Mouse (Mus musculus): ENCODE results near the gene Dtl.

Dtl gene

GRCm38 (mm10) chr1:191579524-191579923 lies 4.2 kb upstream of the Dtl start:
- no peak for DNase-seq (ENCODE audit: low read depth)

GRCm38 (mm10) chr1:191574871-191575457 lies 380 bp downstream of the Dtl start:
- peak; percentile 71 for DNase-seq (ENCODE audit: low read depth)

- DNase-seq (ENCODE audit: low read depth), result no peak
These were observed 1.3 kb downstream of the Dtl start for GRCm38 (mm10) chr1:191573906-191574639.

- no peak for DNase-seq (ENCODE audit: low read depth)
These were observed 4.9 kb downstream of the Dtl start for GRCm38 (mm10) chr1:191570415-191570814.

- no peak for DNase-seq (ENCODE audit: low read depth)
These were observed 5.7 kb downstream of the Dtl start for GRCm38 (mm10) chr1:191569625-191570024.

GRCm38 (mm10) chr1:191567859-191568258 lies 7.5 kb downstream of the Dtl start:
- DNase-seq (ENCODE audit: low read depth), result no peak

GRCm38 (mm10) chr1:191562823-191563365 lies 12.4 kb downstream of the Dtl start:
- DNase-seq (ENCODE audit: low read depth), result no peak

GRCm38 (mm10) chr1:191559779-191560178 lies 15.6 kb downstream of the Dtl start:
- DNase-seq (ENCODE audit: low read depth), result no peak

- no peak for DNase-seq (ENCODE audit: low read depth)
These were observed 18.2 kb downstream of the Dtl start for GRCm38 (mm10) chr1:191557109-191557508.

GRCm38 (mm10) chr1:191550786-191551185 lies 24.6 kb downstream of the Dtl start:
- DNase-seq (ENCODE audit: low read depth), result no peak

- no peak for DNase-seq (ENCODE audit: low read depth)
These were observed 31.6 kb downstream of the Dtl start for GRCm38 (mm10) chr1:191543747-191544146.

- DNase-seq (ENCODE audit: low read depth), result no peak
These were observed 33.7 kb downstream of the Dtl start for GRCm38 (mm10) chr1:191541619-191542018.

GRCm38 (mm10) chr1:191541014-191541413 lies 34.3 kb downstream of the Dtl start:
- no peak for DNase-seq (ENCODE audit: low read depth)

GRCm38 (mm10) chr1:191540300-191540699 lies 35.0 kb downstream of the Dtl start:
- DNase-seq (ENCODE audit: low read depth), result no peak

GRCm38 (mm10) chr1:191534896-191535295 lies 40.4 kb downstream of the Dtl start:
- no peak for DNase-seq (ENCODE audit: low read depth)

GRCm38 (mm10) chr1:191531023-191531422 lies 44.3 kb downstream of the Dtl start:
- DNase-seq (ENCODE audit: low read depth), result no peak

- no peak for DNase-seq (ENCODE audit: low read depth)
These were observed 45.9 kb downstream of the Dtl start for GRCm38 (mm10) chr1:191529406-191529805.

- DNase-seq (ENCODE audit: low read depth), result no peak
These were observed 47.3 kb downstream of the Dtl start for GRCm38 (mm10) chr1:191527921-191528612.

- DNase-seq (ENCODE audit: low read depth), result no peak
These were observed 48.3 kb downstream of the Dtl start for GRCm38 (mm10) chr1:191527089-191527488.

GRCm38 (mm10) chr1:191521395-191521794 lies 53.9 kb downstream of the Dtl start:
- DNase-seq (ENCODE audit: low read depth), result no peak

GRCm38 (mm10) chr1:191520669-191521068 lies 54.7 kb downstream of the Dtl start:
- no peak for DNase-seq (ENCODE audit: low read depth)

- no peak for DNase-seq (ENCODE audit: low read depth)
These were observed 55.1 kb downstream of the Dtl start for GRCm38 (mm10) chr1:191520194-191520593.

Data from c-Kit-positive CD71-negative TER-119-negative erythroid progenitor cells, embryonic 14.5 days (primary cell).